Mouse (Mus musculus): Measurements from ENCODE around the gene Stk39.
A peak's percentile ranks its signal among the peaks of the same experiment; 100 is the strongest.

Stk39 gene

GRCm38 (mm10) chr2:68458115-68458514 is 14.0 kb downstream of the Stk39 start:
- no peak for DNase-seq (ENCODE audit: low spot score)

- no peak for DNase-seq (ENCODE audit: low spot score)
Observed at GRCm38 (mm10) chr2:68457455-68458032, 14.5 kb downstream of the Stk39 start.

GRCm38 (mm10) chr2:68456899-68457298 is 15.2 kb downstream of the Stk39 start:
- no peak for DNase-seq (ENCODE audit: low spot score)

- no peak for DNase-seq (ENCODE audit: low spot score)
Observed at GRCm38 (mm10) chr2:68452379-68452778, 19.7 kb downstream of the Stk39 start.

GRCm38 (mm10) chr2:68448035-68448434 is 24.0 kb downstream of the Stk39 start:
- DNase-seq (ENCODE audit: low spot score), result no peak

- DNase-seq (ENCODE audit: low spot score), result no peak
Observed at GRCm38 (mm10) chr2:68443141-68443540, 28.9 kb downstream of the Stk39 start.

GRCm38 (mm10) chr2:68442113-68442717 is 29.9 kb downstream of the Stk39 start:
- DNase-seq (ENCODE audit: low spot score), result no peak

- DNase-seq (ENCODE audit: low spot score), result no peak
Observed at GRCm38 (mm10) chr2:68439614-68440013, 32.5 kb downstream of the Stk39 start.

GRCm38 (mm10) chr2:68437920-68438319 is 34.1 kb downstream of the Stk39 start:
- DNase-seq (ENCODE audit: low spot score), result no peak

- DNase-seq (ENCODE audit: low spot score), result no peak
Observed at GRCm38 (mm10) chr2:68437216-68437615, 34.9 kb downstream of the Stk39 start.

- DNase-seq (ENCODE audit: low spot score), result no peak
Observed at GRCm38 (mm10) chr2:68436305-68436704, 35.8 kb downstream of the Stk39 start.

GRCm38 (mm10) chr2:68435494-68436255 is 36.4 kb downstream of the Stk39 start:
- DNase-seq (ENCODE audit: low spot score), result no peak

- DNase-seq (ENCODE audit: low spot score), result no peak
Observed at GRCm38 (mm10) chr2:68434997-68435396, 37.1 kb downstream of the Stk39 start.

GRCm38 (mm10) chr2:68434576-68434975 is 37.5 kb downstream of the Stk39 start:
- no peak for DNase-seq (ENCODE audit: low spot score)

- no peak for DNase-seq (ENCODE audit: low spot score)
Observed at GRCm38 (mm10) chr2:68433736-68434312, 38.2 kb downstream of the Stk39 start.

- no peak for DNase-seq (ENCODE audit: low spot score)
Observed at GRCm38 (mm10) chr2:68432834-68433233, 39.2 kb downstream of the Stk39 start.

GRCm38 (mm10) chr2:68431024-68431962 is 40.8 kb downstream of the Stk39 start:
- DNase-seq (ENCODE audit: low spot score), result no peak

- DNase-seq (ENCODE audit: low spot score), result no peak
Observed at GRCm38 (mm10) chr2:68430493-68430892, 41.6 kb downstream of the Stk39 start.

- DNase-seq (ENCODE audit: low spot score), result no peak
Observed at GRCm38 (mm10) chr2:68429436-68429835, 42.6 kb downstream of the Stk39 start.

GRCm38 (mm10) chr2:68426977-68427577 is 45.0 kb downstream of the Stk39 start:
- no peak for DNase-seq (ENCODE audit: low spot score)

- peak; percentile 62 for DNase-seq (ENCODE audit: low spot score)
Observed at GRCm38 (mm10) chr2:68426074-68426473, 46.0 kb downstream of the Stk39 start.

Measured in c-Kit-positive CD71-positive TER-119-positive erythroid progenitor cells, embryonic 14.5 days (primary cell).